In the genomic region with DNA sequence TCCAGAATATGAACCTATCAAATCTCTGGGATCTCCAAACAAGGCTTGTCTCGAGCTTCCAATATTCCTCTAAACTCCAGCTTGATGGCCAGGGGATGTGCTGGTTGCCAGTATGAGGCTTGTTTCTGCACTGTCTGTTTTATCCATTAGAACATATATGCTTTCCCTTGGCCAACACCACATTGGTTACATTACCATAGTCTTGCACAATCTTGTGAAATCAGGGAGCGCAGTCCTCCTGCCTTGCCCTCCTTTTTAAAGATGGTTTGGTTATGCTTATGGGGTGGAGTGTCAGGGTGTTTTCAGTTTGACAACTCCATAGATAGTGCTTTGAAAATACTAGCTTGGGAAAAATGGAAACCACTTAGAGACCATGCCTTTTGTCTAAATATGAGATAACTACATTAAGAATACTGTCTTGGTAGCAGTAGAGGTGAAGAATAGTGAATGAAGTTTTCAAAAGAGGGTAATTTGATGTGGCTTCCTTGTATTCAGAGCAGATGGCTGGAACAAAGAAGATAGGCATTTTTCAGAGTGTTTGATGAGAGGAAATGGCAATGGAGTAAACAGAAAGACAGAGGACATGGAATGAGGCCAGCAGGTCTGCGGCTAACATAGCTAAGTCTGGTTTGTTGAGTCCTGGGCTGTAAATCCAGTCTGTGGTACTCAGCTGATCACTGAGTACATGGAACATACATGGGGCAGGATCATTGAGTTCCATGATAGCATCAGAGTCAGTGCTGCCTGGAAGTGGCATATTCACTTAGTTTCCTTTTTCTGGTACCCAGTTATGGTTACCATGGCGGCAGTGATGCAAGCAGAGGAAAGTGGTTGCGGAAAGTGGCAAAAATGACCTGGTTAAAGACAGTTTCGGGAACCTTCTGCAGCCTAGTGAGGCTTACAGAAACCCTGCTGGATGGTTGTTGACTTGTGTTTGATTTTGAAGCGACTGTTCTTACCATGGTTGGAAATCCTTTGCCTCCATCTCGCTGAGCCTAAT, we compare ENCODE assay signal across 11 mouse cellular contexts.
DNase-seq lines count a peak whose midpoint lies in the region; ATAC-seq and TF ChIP-seq lines count a peak whose summit lies in the region.
"Had no signal": no experiment of that assay in that cellular context is flagged by ENCODE, and none has a peak within 500 bp of the region (broad histone marks: within the 10 kb centered on the region; RNA-seq: fewer than 3 reads in every experiment).

No protein-coding gene starts in this region.

- H3K79me2 ChIP-seq in macrophage (ENCODE audit: inconsistent target) = no peaks in the 10 kb centered on the region

- H3K9me3 ChIP-seq in lung, embryonic 14.5 days (ENCODE audit: low read depth, low read length) = no peaks in the 10 kb centered on the region
- no peaks in the 10 kb centered on the region for H3K9me3 ChIP-seq in stomach, postnatal 0 days (ENCODE audit: control insufficient read depth, low read length)
- no peaks in the 10 kb centered on the region for H3K9me3 ChIP-seq in hindbrain, embryonic 11.5 days (ENCODE audit: control insufficient read depth, low read length)

- no peak overlapping the region for H3K9ac ChIP-seq in lung, embryonic 14.5 days
- no peak overlapping the region for H3K9ac ChIP-seq in stomach, postnatal 0 days (ENCODE audit: low read length)
- H3K9ac ChIP-seq in hindbrain, embryonic 11.5 days (ENCODE audit: low read depth, low read length) = no peak overlapping the region

- no peak for TF ChIP-seq EP300 in stomach, postnatal 0 days (optimal IDR thresholded peaks at IDR 0.05)

- no peaks in the 10 kb centered on the region for H3K4me1 ChIP-seq in lung, embryonic 14.5 days (ENCODE audit: insufficient read depth)
- H3K4me1 ChIP-seq in cortical plate, adult 2 months (ENCODE audit: control insufficient read depth, insufficient read depth, low read length) = peaks cover 4% of the 10 kb centered on the region; the same call in 1 of the 2 replicates
- no peaks in the 10 kb centered on the region for H3K4me1 ChIP-seq in stomach, postnatal 0 days (replicated peaks; ENCODE audit: control insufficient read depth, insufficient read depth)
- no peaks in the 10 kb centered on the region for H3K4me1 ChIP-seq in hindbrain, embryonic 11.5 days (replicated peaks; ENCODE audit: control insufficient read depth, insufficient read depth, low read length)

- H3K4me3 ChIP-seq in lung, embryonic 14.5 days (ENCODE audit: low read depth, low read length) = no peak overlapping the region
- no peak overlapping the region for H3K4me3 ChIP-seq in cortical plate, adult 2 months (ENCODE audit: insufficient read depth, low read length)
- no peak overlapping the region for H3K4me3 ChIP-seq in macrophage (ENCODE audit: inconsistent target)
- no peak overlapping the region for H3K4me3 ChIP-seq in stomach, postnatal 0 days (ENCODE audit: low read depth, low read length)
- no peak overlapping the region for H3K4me3 ChIP-seq in hindbrain, embryonic 11.5 days (ENCODE audit: low read depth, low read length)
- H3K4me3 ChIP-seq: erythroblast, embryonic 14.5 days had no signal

- H3K4me2 ChIP-seq in lung, embryonic 14.5 days = no peak overlapping the region
- no peak overlapping the region for H3K4me2 ChIP-seq in stomach, postnatal 0 days (replicated peaks; ENCODE audit: low read depth)
- H3K4me2 ChIP-seq in hindbrain, embryonic 11.5 days (replicated peaks; ENCODE audit: low read depth, low read length) = no peak overlapping the region

- no peaks in the 10 kb centered on the region for H3K36me3 ChIP-seq in lung, embryonic 14.5 days (ENCODE audit: insufficient read depth)
- H3K36me3 ChIP-seq in macrophage (ENCODE audit: inconsistent target) = no peaks in the 10 kb centered on the region
- H3K36me3 ChIP-seq in stomach, postnatal 0 days (ENCODE audit: control insufficient read depth, insufficient read depth, low read length) = no peaks in the 10 kb centered on the region
- H3K36me3 ChIP-seq in hindbrain, embryonic 11.5 days (ENCODE audit: control insufficient read depth, insufficient read depth, low read length) = no peaks in the 10 kb centered on the region

- H3K27me3 ChIP-seq in lung, embryonic 14.5 days (ENCODE audit: insufficient read depth, low read length) = no peaks in the 10 kb centered on the region
- H3K27me3 ChIP-seq in stomach, postnatal 0 days (ENCODE audit: control insufficient read depth, insufficient read depth, low read length) = no peaks in the 10 kb centered on the region
- no peaks in the 10 kb centered on the region for H3K27me3 ChIP-seq in hindbrain, embryonic 11.5 days (ENCODE audit: control insufficient read depth, insufficient read depth, low read length)

- peak; percentile 47; the same call in 1 of the 2 replicates for ATAC-seq in lung, embryonic 14.5 days (ENCODE audit: insufficient read depth)
- ATAC-seq in stomach, postnatal 0 days (ENCODE audit: low FRiP score, low TSS enrichment) = no peak
- no peak for ATAC-seq in hindbrain, embryonic 11.5 days (ENCODE audit: low FRiP score)
- ATAC-seq: hindbrain, embryonic 16.5 days had no signal

- DNase-seq in lung, embryonic 14.5 days = peak; percentile 60
- no peak for DNase-seq in lung, postnatal 25 days (ENCODE audit: low spot score)
- peak; percentile 28 for DNase-seq in thymus, postnatal 25 days
- DNase-seq in stomach, postnatal 0 days (ENCODE audit: low spot score) = no peak
- no peak for DNase-seq in hindbrain, embryonic 11.5 days (ENCODE audit: low spot score)
- DNase-seq: adrenal gland, adult 8-10 months; kidney, adult 8-10 months had no signal

- TF ChIP-seq POLR2A in cortical plate, adult 2 months (IDR thresholded peaks at IDR 0.05; ENCODE audit: extremely low read depth, insufficient read depth, low read length) = no peak

- H3K27ac ChIP-seq in lung, embryonic 14.5 days (ENCODE audit: low read depth) = no peak overlapping the region; the same call in 1 of the 2 replicates
- 0 out of 2 replicates have a peak overlapping the region, but pooled peaks have one; percentile 23 for H3K27ac ChIP-seq in cortical plate, adult 2 months (ENCODE audit: insufficient read depth, low read length)
- H3K27ac ChIP-seq in macrophage = peak overlapping the region; percentile 39; the same call in 1 of the 2 replicates
- H3K27ac ChIP-seq in stomach, postnatal 0 days (replicated peaks) = no peak overlapping the region
- H3K27ac ChIP-seq in hindbrain, embryonic 11.5 days (ENCODE audit: low read depth, low read length) = no peak overlapping the region

- TF ChIP-seq CTCF in lung, embryonic 14.5 days (IDR thresholded peaks at IDR 0.05; ENCODE audit: low read depth) = no peak
- TF ChIP-seq CTCF in cortical plate, adult 2 months (IDR thresholded peaks at IDR 0.05; ENCODE audit: extremely low read depth, insufficient read depth, low read length) = no peak
- no peak for TF ChIP-seq CTCF in stomach, postnatal 0 days (IDR thresholded peaks at IDR 0.05; ENCODE audit: low read depth)

- 76% methylated on average over 8 of the region's 8 CpGs for WGBS in lung, embryonic 14.5 days
- WGBS in macrophage (ENCODE audit: missing documents) = 86% methylated on average over 8 of the region's 8 CpGs
- 81% methylated on average over 8 of the region's 8 CpGs for WGBS in stomach, postnatal 0 days
- 89% methylated on average over 8 of the region's 8 CpGs for WGBS in hindbrain, embryonic 11.5 days

Comparison
In these comparisons a context has a peak if more than half of its experiments do, and no peak if none do; other contexts are left out.
1. DNase-seq: peak in lung, embryonic 14.5 days (single experiment) and thymus, postnatal 25 days (single experiment); none in lung, postnatal 25 days (single experiment), stomach, postnatal 0 days (single experiment) and hindbrain, embryonic 11.5 days (single experiment).
2. H3K27ac ChIP-seq: peak in cortical plate, adult 2 months (single experiment) and macrophage (single experiment); none in lung, embryonic 14.5 days (single experiment), stomach, postnatal 0 days (single experiment) and hindbrain, embryonic 11.5 days (single experiment).